26 mouse cellular contexts compared by ENCODE assay signal in genomic region chr5:149242467-149242866, GRCm38 (mm10). TPM values are rescaled to one million over a fixed set of nuclear protein-coding genes. Genes with fewer than 3 reads are reported as not detected.
A peak's percentile ranks its signal among the peaks of the same experiment; 100 is the strongest.
DNase-seq lines count a peak whose midpoint lies in the region; TF ChIP-seq lines count a peak whose summit lies in the region.
"Had no signal": no experiment of that assay in that cellular context is flagged by ENCODE, and none has a peak within 500 bp of the region (broad histone marks: within the 10 kb centered on the region; RNA-seq: fewer than 3 reads in every experiment).

No protein-coding gene starts in this region.

- DNase-seq in adrenal gland, adult 2 months: peak; percentile 64
- DNase-seq in adrenal gland, postnatal 25 days: no peak
- no peak for DNase-seq in gastrocnemius, adult 2 months
- no peak for DNase-seq in gastrocnemius, postnatal 4 days (ENCODE audit: low spot score in 2 of 2)
- DNase-seq in 3T3-L1 (ENCODE audit: low read depth, low spot score): peak; percentile 55
- DNase-seq in adrenal gland, postnatal 36 days: peak; percentile 48 to 56
- no peak for DNase-seq in frontal cortex, adult 2 months (ENCODE audit: extremely low spot score in 1 of 2, low spot score in 1 of 2)
- no peak for DNase-seq in right cerebral cortex, adult 2 months (ENCODE audit: low spot score in 2 of 2)
- DNase-seq: cerebellum, adult 11-12 months; cerebellum, adult 8-10 months; cerebellum, postnatal 36 days; embryo, embryonic 11 days; heart, adult 18-20 months; heart, postnatal 36 days; kidney, adult 11 months; kidney, adult 8-10 months had no signal

- intact Hi-C loops in gastrocnemius, adult 2 months (cut with DNase I): no loop called here

- H3K4me3 ChIP-seq in gastrocnemius, adult 2 months: peak overlapping the region; percentile 60
- H3K4me3 ChIP-seq: embryonic facial prominence, embryonic 10.5 days; embryonic facial prominence, embryonic 13.5 days; erythroblast, embryonic 14.5 days; forebrain, embryonic 12.5 days; forebrain, embryonic 15.5 days; heart, embryonic 12.5 days; heart, embryonic 15.5 days; hindbrain, embryonic 10.5 days; hindbrain, embryonic 13.5 days; intestine, embryonic 15.5 days had no signal

- TF ChIP-seq CTCF in gastrocnemius, adult 2 months (IDR thresholded peaks at IDR 0.05): no peak

- H3K27ac ChIP-seq in gastrocnemius, adult 2 months: peak overlapping the region; percentile 88
- H3K27ac ChIP-seq: embryonic facial prominence, embryonic 10.5 days; embryonic facial prominence, embryonic 13.5 days; forebrain, embryonic 12.5 days; forebrain, embryonic 15.5 days; heart, embryonic 15.5 days; hindbrain, embryonic 10.5 days; hindbrain, embryonic 13.5 days; intestine, embryonic 15.5 days had no signal

RNA-seq across cellular contexts. Expression of gene Alox5ap, which starts 22.1 kb away (rescaled TPM):
- total RNA-seq in adrenal gland, adult 2 months (2021): 10 to 100 TPM; 22.8 to 27.0 TPM
- 9.0 and 9.1 TPM in 2 replicates for polyA plus RNA-seq in adrenal gland, adult 2 months (2012; rRNA removed)
- total RNA-seq in adrenal gland, postnatal 25 days (2021): 9.4 and 14.1 TPM in 2 replicates
- total RNA-seq in gastrocnemius, adult 2 months (2021): 1 to 10 TPM; 4.1 to 5.1 TPM
- 10 to 100 TPM in 1 of 2 experiments, 1 to 10 TPM in 1; 7.9 to 17.8 TPM for total RNA-seq in gastrocnemius, postnatal 4 days (2021)
- 10 to 100 TPM; 15.1 to 15.8 TPM for total RNA-seq in adrenal gland, postnatal 36 days (2021)
- polyA plus RNA-seq in frontal cortex, adult 2 months (2012; rRNA removed): 14.9 and 15.3 TPM in 2 replicates
- polyA plus RNA-seq: erythroblast, embryonic 14.5 days had no signal

RNA-seq across cellular contexts. Expression of gene Hmgb1, which starts 58.2 kb away (rescaled TPM):
- 100 to 1,000 TPM; 128 to 135 TPM for total RNA-seq in adrenal gland, adult 2 months (2021)
- polyA plus RNA-seq in adrenal gland, adult 2 months (2012; rRNA removed): 5.1 and 7.5 TPM in 2 replicates
- total RNA-seq in adrenal gland, postnatal 25 days (2021): 152 and 186 TPM in 2 replicates
- 100 to 1,000 TPM in 1 of 2 experiments, 10 to 100 TPM in 1; 99.8 to 112 TPM for total RNA-seq in gastrocnemius, adult 2 months (2021)
- total RNA-seq in gastrocnemius, postnatal 4 days (2021): 100 to 1,000 TPM; 233 to 278 TPM
- 100 to 1,000 TPM; 141 to 161 TPM for total RNA-seq in adrenal gland, postnatal 36 days (2021)
- polyA plus RNA-seq in frontal cortex, adult 2 months (2012; rRNA removed): 210 and 214 TPM in 2 replicates

RNA-seq across cellular contexts. Expression of gene Uspl1, which starts 58.3 kb away (rescaled TPM):
- 10 to 100 TPM; 28.5 to 40.7 TPM for total RNA-seq in adrenal gland, adult 2 months (2021)
- 3.2 and 4.2 TPM in 2 replicates for polyA plus RNA-seq in adrenal gland, adult 2 months (2012; rRNA removed)
- 30.4 and 32.5 TPM in 2 replicates for total RNA-seq in adrenal gland, postnatal 25 days (2021)
- total RNA-seq in gastrocnemius, adult 2 months (2021): 10 to 100 TPM; 29.8 to 32.6 TPM
- 10 to 100 TPM; 27.4 to 32.3 TPM for total RNA-seq in gastrocnemius, postnatal 4 days (2021)
- total RNA-seq in adrenal gland, postnatal 36 days (2021): 10 to 100 TPM; 29.9 to 40.6 TPM
- 24.9 and 25.0 TPM in 2 replicates for polyA plus RNA-seq in frontal cortex, adult 2 months (2012; rRNA removed)

Comparison
In these comparisons a context has a peak if more than half of its experiments do, and no peak if none do; other contexts are left out.
1. DNase-seq: peak in adrenal gland, adult 2 months (single experiment), 3T3-L1 (single experiment) and adrenal gland, postnatal 36 days (2 of 2); none in adrenal gland, postnatal 25 days (single experiment), gastrocnemius, adult 2 months (single experiment), gastrocnemius, postnatal 4 days (0 of 2), frontal cortex, adult 2 months (0 of 2) and right cerebral cortex, adult 2 months (0 of 2).